Mouse (Mus musculus) adipocyte (in vitro differentiated cells): ENCODE measurements around the gene Arhgap17.

Experiments
- DNase-seq: peaks from one replicate; pipeline ENCODE4 v3.0.0-alpha.2; 2016; ENCODE audit warnings: low spot score

Arhgap17 gene

GRCm38 (mm10) chr7:123368778-123369746, 653 bp downstream of the Arhgap17 start:
- DNase-seq = peak; percentile 20

GRCm38 (mm10) chr7:123368187-123368586, 1.5 kb downstream of the Arhgap17 start:
- DNase-seq = peak; percentile 3

GRCm38 (mm10) chr7:123367218-123368150, 2.2 kb downstream of the Arhgap17 start:
- peak; percentile 12 for DNase-seq

- DNase-seq = no peak
Observed at GRCm38 (mm10) chr7:123366806-123367205, 2.9 kb downstream of the Arhgap17 start.

- no peak for DNase-seq
Observed at GRCm38 (mm10) chr7:123365876-123366741, 3.6 kb downstream of the Arhgap17 start.

- DNase-seq = no peak
Observed at GRCm38 (mm10) chr7:123363971-123364370, 5.7 kb downstream of the Arhgap17 start.

- no peak for DNase-seq
Observed at GRCm38 (mm10) chr7:123362806-123363205, 6.9 kb downstream of the Arhgap17 start.

GRCm38 (mm10) chr7:123361229-123361980, 8.3 kb downstream of the Arhgap17 start:
- no peak for DNase-seq

GRCm38 (mm10) chr7:123360185-123360584, 9.5 kb downstream of the Arhgap17 start:
- DNase-seq = no peak

GRCm38 (mm10) chr7:123359101-123359500, 10.6 kb downstream of the Arhgap17 start:
- no peak for DNase-seq

GRCm38 (mm10) chr7:123356158-123356557, 13.6 kb downstream of the Arhgap17 start:
- DNase-seq = no peak

GRCm38 (mm10) chr7:123354851-123355250, 14.9 kb downstream of the Arhgap17 start:
- DNase-seq = no peak

GRCm38 (mm10) chr7:123354392-123354791, 15.3 kb downstream of the Arhgap17 start:
- DNase-seq = no peak

- no peak for DNase-seq
Observed at GRCm38 (mm10) chr7:123353879-123354278, 15.8 kb downstream of the Arhgap17 start.

GRCm38 (mm10) chr7:123353081-123353480, 16.6 kb downstream of the Arhgap17 start:
- DNase-seq = no peak

- no peak for DNase-seq
Observed at GRCm38 (mm10) chr7:123350243-123350642, 19.5 kb downstream of the Arhgap17 start.

- no peak for DNase-seq
Observed at GRCm38 (mm10) chr7:123349813-123350212, 19.9 kb downstream of the Arhgap17 start.

- no peak for DNase-seq
Observed at GRCm38 (mm10) chr7:123346631-123347290, 23.0 kb downstream of the Arhgap17 start.

GRCm38 (mm10) chr7:123345041-123345544, 24.6 kb downstream of the Arhgap17 start:
- no peak for DNase-seq
